Comparison of ENCODE assay signal across 18 mouse cellular contexts in genomic region chr5:21983021-21983667, GRCm38 (mm10).
DNase-seq lines count a peak whose midpoint lies in the region; ATAC-seq lines count a peak whose summit lies in the region.
"Had no signal": no experiment of that assay in that cellular context is flagged by ENCODE, and none has a peak within 500 bp of the region (broad histone marks: within the 10 kb centered on the region; RNA-seq: fewer than 3 reads in every experiment).

No protein-coding gene starts in this region.

- H3K4me3 ChIP-seq in forebrain, embryonic 15.5 days = no peak overlapping the region
- no peak overlapping the region for H3K4me3 ChIP-seq in forebrain, embryonic 12.5 days (replicated peaks)
- H3K4me3 ChIP-seq in midbrain, embryonic 10.5 days = no peak overlapping the region
- H3K4me3 ChIP-seq in midbrain, embryonic 14.5 days (replicated peaks; ENCODE audit: low read depth, low read length) = no peak overlapping the region
- H3K4me3 ChIP-seq: embryonic facial prominence, embryonic 12.5 days; heart, adult 2 months; limb, embryonic 15.5 days had no signal

- H3K36me3 ChIP-seq in forebrain, embryonic 15.5 days = no peaks in the 10 kb centered on the region
- H3K36me3 ChIP-seq in forebrain, embryonic 12.5 days (replicated peaks) = no peaks in the 10 kb centered on the region
- H3K36me3 ChIP-seq in midbrain, embryonic 10.5 days = no peaks in the 10 kb centered on the region
- H3K36me3 ChIP-seq in midbrain, embryonic 14.5 days (ENCODE audit: control insufficient read depth, insufficient read depth, low read length) = no peaks in the 10 kb centered on the region
- H3K36me3 ChIP-seq: embryonic facial prominence, embryonic 12.5 days; limb, embryonic 15.5 days had no signal

- ATAC-seq in forebrain, embryonic 15.5 days (replicated peaks) = peak; percentile 87
- no peak for ATAC-seq in forebrain, embryonic 12.5 days (ENCODE audit: low FRiP score)
- ATAC-seq in midbrain, embryonic 14.5 days (ENCODE audit: low FRiP score, low TSS enrichment) = no peak
- no peak for ATAC-seq in erythroblast, adult 5-6 weeks (replicated peaks; ENCODE audit: low FRiP score, poor library complexity, severe bottlenecking)

- H3K9me3 ChIP-seq in forebrain, embryonic 15.5 days = no peaks in the 10 kb centered on the region
- H3K9me3 ChIP-seq in forebrain, embryonic 12.5 days = no peaks in the 10 kb centered on the region
- H3K9me3 ChIP-seq in midbrain, embryonic 10.5 days (replicated peaks) = no peaks in the 10 kb centered on the region
- no peaks in the 10 kb centered on the region for H3K9me3 ChIP-seq in midbrain, embryonic 14.5 days (ENCODE audit: control insufficient read depth, low read length)
- H3K9me3 ChIP-seq: embryonic facial prominence, embryonic 12.5 days; limb, embryonic 15.5 days had no signal

- 54% methylated on average over 3 of the region's 3 CpGs for WGBS in forebrain, embryonic 15.5 days
- WGBS in forebrain, embryonic 12.5 days = 74% methylated on average over 3 of the region's 3 CpGs
- 72% methylated on average over 3 of the region's 3 CpGs for WGBS in midbrain, embryonic 10.5 days
- WGBS in midbrain, embryonic 14.5 days = 47% methylated on average over 3 of the region's 3 CpGs

- no peak overlapping the region for H3K4me2 ChIP-seq in forebrain, embryonic 15.5 days (replicated peaks)
- H3K4me2 ChIP-seq in forebrain, embryonic 12.5 days = no peak overlapping the region
- no peak overlapping the region for H3K4me2 ChIP-seq in midbrain, embryonic 14.5 days (ENCODE audit: low read length)
- H3K4me2 ChIP-seq: embryonic facial prominence, embryonic 12.5 days; limb, embryonic 15.5 days had no signal

- peak; percentile 3 for DNase-seq in midbrain, embryonic 10.5 days (ENCODE audit: low spot score)
- no peak for DNase-seq in midbrain, embryonic 14.5 days
- DNase-seq in frontal cortex, postnatal 36 days (ENCODE audit: low spot score in 2 of 2) = peak; percentile 23 to 33
- peak; percentile 55 for DNase-seq in telencephalon, adult 2 months (ENCODE audit: low read depth, low spot score)
- DNase-seq: adrenal gland, postnatal 10 days; cerebellum, adult 2 months; gastrocnemius, postnatal 14 days; heart, adult 2 months; kidney, adult 2 months; kidney, postnatal 36 days; layer of hippocampus, adult 9-11 months; thymus, postnatal 36 days had no signal

- peak overlapping the region; percentile 20; the same call in 1 of the 2 replicates for H3K27ac ChIP-seq in forebrain, embryonic 15.5 days (replicated peaks)
- no peak overlapping the region for H3K27ac ChIP-seq in forebrain, embryonic 12.5 days
- H3K27ac ChIP-seq in midbrain, embryonic 10.5 days (replicated peaks) = no peak overlapping the region
- H3K27ac ChIP-seq in midbrain, embryonic 14.5 days (replicated peaks; ENCODE audit: low read depth, low read length) = no peak overlapping the region
- H3K27ac ChIP-seq: embryonic facial prominence, embryonic 12.5 days; heart, adult 2 months; limb, embryonic 15.5 days had no signal

- H3K27me3 ChIP-seq in forebrain, embryonic 15.5 days = no peaks in the 10 kb centered on the region
- no peaks in the 10 kb centered on the region for H3K27me3 ChIP-seq in forebrain, embryonic 12.5 days
- no peaks in the 10 kb centered on the region for H3K27me3 ChIP-seq in midbrain, embryonic 10.5 days (ENCODE audit: low read depth, poor library complexity, severe bottlenecking)
- H3K27me3 ChIP-seq in midbrain, embryonic 14.5 days (ENCODE audit: control insufficient read depth, insufficient read depth, low read length) = no peaks in the 10 kb centered on the region
- H3K27me3 ChIP-seq: CH12.LX; embryonic facial prominence, embryonic 12.5 days; limb, embryonic 15.5 days had no signal

- H3K9ac ChIP-seq in forebrain, embryonic 15.5 days (replicated peaks) = no peak overlapping the region
- no peak overlapping the region for H3K9ac ChIP-seq in forebrain, embryonic 12.5 days
- H3K9ac ChIP-seq in midbrain, embryonic 14.5 days (replicated peaks; ENCODE audit: low read length) = no peak overlapping the region
- H3K9ac ChIP-seq: embryonic facial prominence, embryonic 12.5 days; limb, embryonic 15.5 days had no signal

- 0 out of 2 replicates have a peak, but pooled peaks cover 5% of the 10 kb centered on the region for H3K4me1 ChIP-seq in forebrain, embryonic 15.5 days
- no peaks in the 10 kb centered on the region for H3K4me1 ChIP-seq in forebrain, embryonic 12.5 days
- H3K4me1 ChIP-seq in midbrain, embryonic 10.5 days = peaks cover 8% of the 10 kb centered on the region
- H3K4me1 ChIP-seq in midbrain, embryonic 14.5 days (ENCODE audit: control insufficient read depth, insufficient read depth, low read length) = no peaks in the 10 kb centered on the region
- H3K4me1 ChIP-seq: embryonic facial prominence, embryonic 12.5 days; limb, embryonic 15.5 days had no signal
